Mouse (Mus musculus) heart, postnatal 0 days (tissue): Measurements from ENCODE around the gene Rrp36. TPM values are rescaled to one million over a fixed set of nuclear protein-coding genes. Genes with fewer than 3 reads are reported as not detected.
A peak's percentile ranks its signal among the peaks of the same experiment; 100 is the strongest.

Experiments
- ATAC-seq: fragments of 200-750 bp; cut with Nextera tagmentation; 2 replicates; pipeline ENCODE4 v1.8.0; 2017; ENCODE audit warnings: low read depth, moderate number of reproducible peaks, moderate library complexity; ENCODE audit not compliant: insufficient read depth
- DNase-seq: peaks from one replicate; pipeline ENCODE4 v3.0.0-alpha.2; 2016; ENCODE audit warnings: low spot score
- H3K27ac ChIP-seq: fragments of 300-500 bp; sonication (generic); 2 replicates; pipeline ENCODE4 v1.5.1; 2014; ENCODE audit warnings: low read depth, mild to moderate bottlenecking
- H3K27me3 ChIP-seq: fragments of 300-500 bp; sonication (generic); 2 replicates; pipeline ENCODE4 v1.6.1; 2014; ENCODE audit warnings: low read length, mixed read lengths; ENCODE audit not compliant: control insufficient read depth, insufficient read depth
- H3K36me3 ChIP-seq: fragments of 300-500 bp; sonication (generic); replicated peaks from 2 replicates; pipeline ENCODE4 v1.6.1; 2014; ENCODE audit warnings: low read length, mixed read lengths; ENCODE audit not compliant: control insufficient read depth, insufficient read depth
- H3K4me1 ChIP-seq: fragments of 300-500 bp; sonication (generic); 2 replicates; pipeline ENCODE4 v1.6.1; 2014; ENCODE audit warnings: antibody characterized with exemption; ENCODE audit not compliant: control insufficient read depth, insufficient read depth
- H3K4me2 ChIP-seq: fragments of 300-500 bp; sonication (generic); 2 replicates; pipeline ENCODE4 v1.6.1; 2014; ENCODE audit warnings: low read depth, mild to moderate bottlenecking, low read length, moderate library complexity
- H3K4me3 ChIP-seq: fragments of 300-500 bp; sonication (generic); 2 replicates; pipeline ENCODE4 v1.5.1; 2014; ENCODE audit warnings: low read depth, low read length
- H3K9ac ChIP-seq: fragments of 300-500 bp; sonication (generic); replicated peaks from 2 replicates; pipeline ENCODE4 v1.6.1; 2014; ENCODE audit warnings: low read depth, low read length, mixed read lengths
- H3K9me3 ChIP-seq: fragments of 300-500 bp; sonication (generic); replicated peaks from 2 replicates; pipeline ENCODE4 v1.6.1; 2016; ENCODE audit warnings: low read length; ENCODE audit not compliant: control insufficient read depth
- CTCF ChIP-seq: IDR thresholded peaks from 2 replicates; pipeline ENCODE4 v1.5.1; 2016; ENCODE audit warnings: antibody characterized with exemption, control low read depth, low read depth
- EP300 ChIP-seq: IDR thresholded peaks from 2 replicates; pipeline ENCODE4 v1.6.1; 2016; ENCODE audit warnings: antibody characterized with exemption, low read depth
- WGBS: fragments of 180-500 bp; shearing (Covaris S2); extraction: QIAGEN DNeasy Blood & Tissue Kit; methylation state at CpG from one replicate; pipeline ENCODE4 v1.1.7; 2014; 5-methylcytosine and 5-hydroxymethylcytosine counted together
- polyA plus RNA-seq: library from polyadenylated mRNA; unstranded; fragments of >200 nt; fragmentation: Nextera tagmentation; extraction: Ambion mirVana; gene quantifications from 2 replicates; pipeline ENCODE4 v1.2.1, GENCODE M21; 2015
- total RNA-seq: library from RNA; depleted of rRNA; stranded (reverse); fragments of >200 nt; gene quantifications from 2 replicates; pipeline ENCODE4 v1.2.3, GENCODE M21; 2014; ENCODE audit warnings: low replicate concordance

Gene Rrp36
- total and polyA plus RNA-seq, 2 experiments from 2014 or later = 18.8 to 29.7 TPM

DNA sequence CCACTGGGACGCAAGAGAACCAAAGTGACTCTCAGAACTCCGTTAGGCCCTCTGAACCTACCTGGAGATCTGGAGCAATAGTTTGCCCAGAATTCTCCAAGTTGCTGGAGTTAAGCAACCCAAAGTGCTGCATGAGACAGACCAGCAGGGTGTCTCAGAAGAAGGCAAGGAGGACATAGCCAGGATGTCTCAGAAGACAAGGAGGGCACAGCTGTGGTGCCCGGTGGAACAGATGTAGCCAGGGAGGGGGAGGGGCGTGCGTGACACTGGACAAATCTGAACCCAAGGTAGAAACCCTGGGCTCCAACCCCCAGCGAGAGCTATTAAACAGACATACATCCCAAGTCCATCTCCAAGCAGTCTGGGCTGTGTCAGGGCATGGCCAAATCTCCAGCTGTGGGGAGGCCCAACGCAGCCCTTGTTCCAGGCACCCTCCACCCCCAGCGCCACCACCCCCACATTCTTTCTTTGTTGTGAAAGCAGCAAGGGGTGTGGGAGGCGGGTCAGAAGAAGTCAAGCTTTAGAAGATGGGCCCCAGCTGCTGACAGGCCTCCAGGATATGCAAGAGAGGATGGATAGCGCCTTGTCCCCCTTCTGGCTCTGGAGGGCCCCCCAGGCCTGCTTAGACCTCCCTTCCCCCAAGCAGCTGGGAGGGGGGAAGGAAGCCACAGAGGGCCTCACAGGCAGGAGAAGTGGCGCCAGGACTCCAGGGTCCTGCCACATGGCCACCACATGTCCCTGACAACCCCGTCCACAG, 44.3 kb downstream of the Rrp36 start:
- Histone ChIP-seq H3K4me3 (peak overlapping the region; percentile 81), H3K36me3 (peaks cover 25% of the 10 kb centered on the region), H3K9ac (peak overlapping the region; percentile 64), H3K27me3 (no peaks in the 10 kb centered on the region), H3K4me2 (peak overlapping the region; percentile 76), H3K9me3 (no peaks in the 10 kb centered on the region), H3K27ac (peak overlapping the region; percentile 78), H3K4me1 (peaks cover 20% of the 10 kb centered on the region)
- WGBS = 17% methylated on average over 12 of the region's 12 CpGs
- TF ChIP-seq EP300 = no peak
- TF ChIP-seq CTCF = no peak
- DNase-seq = peak; percentile 53
- ATAC-seq = peak; percentile 61

DNA sequence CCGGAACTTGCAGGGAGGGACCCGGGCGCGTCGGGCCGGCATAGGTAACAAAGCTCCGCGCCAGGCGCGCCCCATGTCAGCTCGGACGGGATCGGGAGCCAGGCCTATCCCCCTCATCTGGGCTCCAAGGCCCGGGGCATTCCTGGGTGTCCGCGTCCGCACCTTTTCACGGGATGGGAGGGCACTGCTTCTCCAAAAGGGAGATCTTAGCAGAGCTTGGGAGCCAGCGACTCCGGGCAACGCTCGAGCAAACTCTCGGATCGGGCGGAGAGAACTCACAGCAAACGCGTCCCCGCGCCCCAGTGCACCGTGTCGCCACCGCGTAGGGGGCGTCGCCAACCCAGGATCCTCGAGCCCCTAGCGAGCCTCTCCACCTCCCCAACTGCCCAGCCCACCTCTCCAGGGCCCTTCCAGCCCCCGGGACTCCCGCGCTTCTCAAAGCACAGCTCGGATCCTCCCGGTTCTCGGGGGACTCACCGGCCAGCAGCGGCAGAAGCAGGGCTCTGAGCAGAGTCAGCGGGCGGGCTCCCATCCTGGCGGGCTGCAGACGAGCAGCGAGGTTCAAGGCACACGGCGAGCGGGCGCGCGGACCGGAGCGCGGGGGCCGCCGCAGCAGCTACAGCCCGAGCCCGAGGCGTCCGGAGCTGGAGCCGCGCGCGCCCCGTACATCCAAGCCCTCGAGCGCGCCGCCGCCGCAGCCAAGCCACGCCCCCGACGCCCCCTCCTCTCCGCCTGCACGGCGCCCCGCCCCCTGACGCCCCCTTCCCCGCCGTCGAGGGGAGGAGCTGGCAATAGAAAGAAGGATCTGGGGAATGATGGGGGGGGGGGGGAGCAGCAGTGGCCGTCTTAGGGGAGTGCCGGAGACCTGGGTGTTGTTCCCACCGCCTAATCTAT, 45.1 kb downstream of the Rrp36 start, which contains the start of gene Ptk7:
TSS of gene Ptk7 (minus strand) at position 714 of the 894 bp plus-strand sequence.
- H3K4me3 ChIP-seq = peak within 1 kb of the TSS; percentile 81
- peak within 1 kb of the TSS; percentile 64 for H3K9ac ChIP-seq
- DNase-seq = peak; percentile 62
- peaks cover 28% of the 10 kb centered on the region for H3K4me1 ChIP-seq
- WGBS = under 1% methylated on average over 50 of the region's 90 CpGs
- H3K27me3 ChIP-seq = no peaks in the 10 kb centered on the region
- peak; percentile 57 for ATAC-seq
- peaks cover 24% of the 10 kb centered on the region for H3K36me3 ChIP-seq
- H3K4me2 ChIP-seq = peak within 1 kb of the TSS; percentile 76
- peak within 1 kb of the TSS; percentile 78 for H3K27ac ChIP-seq
- no peaks in the 10 kb centered on the region for H3K9me3 ChIP-seq
- TF ChIP-seq CTCF = no peak
- no peak for TF ChIP-seq EP300

DNA sequence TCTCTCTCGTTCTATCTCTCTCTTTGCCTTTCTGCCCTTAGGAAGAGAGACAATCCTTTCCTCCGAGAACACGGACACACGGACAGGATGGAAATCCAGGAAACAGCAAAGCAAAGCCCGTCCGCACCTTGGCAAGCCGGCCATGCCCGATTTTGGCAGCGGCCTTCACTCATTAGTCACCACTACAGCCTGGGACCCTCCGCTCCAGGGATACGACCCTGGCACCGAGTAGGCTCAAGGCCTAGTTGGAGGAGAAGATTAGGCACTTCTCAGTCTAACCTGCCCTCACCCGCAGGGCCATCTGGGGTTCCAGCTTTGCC, 45.7 kb downstream of the Rrp36 start:
- Histone ChIP-seq H3K27me3 (no peaks in the 10 kb centered on the region), H3K27ac (peak overlapping the region; percentile 78), H3K4me1 (peaks cover 34% of the 10 kb centered on the region), H3K9me3 (no peaks in the 10 kb centered on the region), H3K36me3 (peaks cover 18% of the 10 kb centered on the region), H3K9ac (peak overlapping the region; percentile 64), H3K4me2 (peak overlapping the region; percentile 76), H3K4me3 (peak overlapping the region; percentile 81)
- no peak for TF ChIP-seq CTCF
- no peak for TF ChIP-seq EP300
- peak; percentile 22 for DNase-seq
- WGBS = under 1% methylated on average over 13 of the region's 13 CpGs
- ATAC-seq = peak; percentile 4; the same call in 1 of the 2 replicates

DNA sequence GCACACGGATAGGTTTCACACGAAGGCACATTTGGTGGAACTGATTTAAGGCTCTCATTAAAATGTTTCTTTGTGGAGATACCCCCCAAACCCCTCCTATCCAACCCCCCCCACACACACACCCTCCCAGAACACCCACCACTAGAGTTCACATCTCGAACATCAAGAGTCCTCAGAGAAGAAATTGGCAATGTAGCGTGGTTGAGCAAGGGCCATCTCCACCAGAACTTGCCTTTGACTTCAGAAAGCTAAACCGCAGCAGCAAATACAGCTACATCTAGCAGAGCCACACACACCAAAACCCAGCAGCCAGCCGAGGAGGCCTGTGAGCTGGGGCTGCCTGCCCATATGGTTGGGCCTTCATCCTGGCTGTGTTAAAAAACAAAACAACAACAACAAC, 46.7 kb downstream of the Rrp36 start:
- TF ChIP-seq CTCF = no peak
- H3K36me3 ChIP-seq = peaks cover 10% of the 10 kb centered on the region; the same call in 1 of the 2 replicates
- WGBS = 64% methylated on average over 6 of the region's 6 CpGs
- H3K27me3 ChIP-seq = no peaks in the 10 kb centered on the region
- DNase-seq = no peak
- H3K4me1 ChIP-seq = peaks cover 35% of the 10 kb centered on the region
- peak overlapping the region; percentile 22; the same call in 1 of the 2 replicates for H3K27ac ChIP-seq
- peak overlapping the region; percentile 76 for H3K4me2 ChIP-seq
- no peak for ATAC-seq
- H3K4me3 ChIP-seq = 0 out of 2 replicates have a peak overlapping the region, but pooled peaks have one; percentile 81
- H3K9me3 ChIP-seq = no peaks in the 10 kb centered on the region
- no peak overlapping the region for H3K9ac ChIP-seq

DNA sequence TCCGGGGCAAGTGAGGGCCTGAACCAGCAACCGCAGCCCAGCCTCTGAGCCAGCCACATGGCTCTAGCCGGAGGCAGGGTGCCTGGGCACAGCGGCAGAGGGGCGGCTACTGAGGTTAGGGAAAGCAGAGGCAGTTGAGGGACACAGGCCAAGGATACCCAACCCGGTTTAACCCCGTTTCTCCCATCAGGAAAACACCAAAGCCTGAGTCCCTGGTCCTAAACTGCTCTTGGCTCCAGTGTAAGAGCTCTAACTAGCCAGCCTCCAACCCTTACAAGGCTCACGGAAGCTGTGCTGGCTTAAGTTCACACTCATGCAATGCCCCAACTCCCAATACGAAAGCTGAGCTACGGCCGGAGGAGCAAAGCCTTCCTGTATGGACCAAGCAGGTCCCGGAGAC, 49.6 kb downstream of the Rrp36 start:
- Histone ChIP-seq H3K27me3 (no peaks in the 10 kb centered on the region), H3K4me3 (no peak overlapping the region), H3K36me3 (no peaks in the 10 kb centered on the region), H3K4me1 (peaks cover 50% of the 10 kb centered on the region), H3K4me2 (peak overlapping the region; percentile 30; the same call in 1 of the 2 replicates), H3K9me3 (no peaks in the 10 kb centered on the region), H3K27ac (peak overlapping the region; percentile 74), H3K9ac (0 out of 2 replicates have a peak overlapping the region, but pooled peaks have one; percentile 26)
- DNase-seq (no peak), ATAC-seq (no peak)
- TF ChIP-seq EP300 = no peak
- no peak for TF ChIP-seq CTCF
- 56% methylated on average over 12 of the region's 12 CpGs for WGBS
